Mouse (Mus musculus) adrenal gland (tissue): ENCODE measurements around the gene Cd96.

Source experiments
- intact Hi-C: fragments of 180-260 bp; cut with DNase I; formaldehyde crosslinking; loops from one replicate; pipeline ENCODE4 v1.15.1; 2025

Gene Cd96

DNA sequence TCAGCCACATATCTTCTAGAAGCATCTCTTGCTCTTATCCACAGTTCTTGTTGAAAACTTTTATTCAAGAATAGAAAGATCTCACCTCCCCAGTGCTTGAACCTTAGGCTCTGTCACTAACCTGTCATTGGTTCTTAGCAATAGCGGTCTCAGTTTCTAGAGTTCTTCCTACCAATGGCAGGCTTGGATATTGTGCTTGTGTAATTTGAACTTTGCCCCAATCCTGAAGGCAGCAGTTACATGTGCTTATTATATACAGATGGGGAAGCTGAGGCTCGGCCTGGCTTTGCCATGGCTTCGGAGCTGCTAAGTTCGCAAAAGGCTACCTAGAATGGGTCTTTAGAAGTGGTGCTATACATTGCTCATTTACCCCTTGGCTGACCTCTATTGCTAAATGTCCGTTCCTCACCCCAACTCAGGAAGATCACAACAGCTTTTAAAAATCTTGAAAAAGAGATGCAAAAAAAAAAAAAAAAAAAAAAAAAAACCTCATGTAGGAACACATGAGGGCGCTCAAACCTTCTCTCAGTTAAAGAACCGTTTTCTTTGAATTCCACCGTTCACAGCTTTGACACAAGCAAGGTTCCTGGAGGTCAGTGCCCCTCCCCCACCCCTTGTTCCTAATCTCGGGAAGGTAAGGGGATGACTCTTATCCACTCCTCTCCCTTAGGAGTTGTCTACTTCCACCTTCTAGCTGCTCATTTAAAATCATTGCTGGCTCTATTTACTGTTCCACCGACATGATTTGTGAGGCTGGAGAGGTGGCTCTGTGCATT lies 129.0 kb downstream of the Cd96 start:
- intact Hi-C loops: loop anchor here (10.0 kb wide), 1 partner anchor 104 kb away; no protein-coding TSS in a partner anchor

DNA sequence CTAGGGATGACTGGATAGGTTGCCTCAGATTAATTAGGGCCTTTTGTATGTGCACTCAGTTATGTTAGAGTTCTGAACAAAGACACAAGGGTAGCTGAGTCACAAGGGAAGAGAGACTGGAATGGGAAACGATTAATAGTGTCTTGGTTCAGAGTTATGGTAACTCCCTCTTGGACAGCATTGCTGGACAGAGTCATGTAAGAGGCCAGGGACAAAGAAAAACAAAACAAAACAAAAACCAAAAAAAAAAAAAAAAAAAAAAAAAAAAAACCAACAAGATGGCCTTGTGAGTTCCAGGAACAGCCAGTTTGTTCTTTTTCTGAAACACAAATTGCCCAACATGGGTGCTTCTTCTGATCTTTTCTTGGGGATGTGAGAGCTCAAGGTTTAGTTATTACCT lies 133.8 kb downstream of the Cd96 start:
- intact Hi-C loops: loop anchor here (5.0 kb wide), 1 partner anchor 36 kb away; no protein-coding TSS in a partner anchor
